Mouse (Mus musculus): ENCODE measurements around the gene Dusp28.
A peak's percentile ranks its signal among the peaks of the same experiment; 100 is the strongest.

The Dusp28 gene

GRCm38 (mm10) chr1:92907632-92908360 lies 1.0 kb downstream of the Dusp28 start:
- DNase-seq (ENCODE audit: low spot score in 2 of 2): no peak

GRCm38 (mm10) chr1:92908664-92909063 lies 1.9 kb downstream of the Dusp28 start:
- no peak for DNase-seq (ENCODE audit: low spot score in 2 of 2)

- peak in 1 of 2 experiments; percentile 28 for DNase-seq (ENCODE audit: low spot score in 2 of 2)
Observed at GRCm38 (mm10) chr1:92909068-92909467, 2.3 kb downstream of the Dusp28 start.

GRCm38 (mm10) chr1:92910239-92910885 lies 3.6 kb downstream of the Dusp28 start, which contains the start of gene Rnpepl1:
TSS of gene Rnpepl1 (plus strand) at chr1:92910783.
- peak; percentile 36 to 61 for DNase-seq (ENCODE audit: low spot score in 2 of 2)

- peak; percentile 11 to 29 for DNase-seq (ENCODE audit: low spot score in 2 of 2)
Observed at GRCm38 (mm10) chr1:92910925-92911720, 4.3 kb downstream of the Dusp28 start.

- no peak for DNase-seq (ENCODE audit: low spot score in 2 of 2)
Observed at GRCm38 (mm10) chr1:92911721-92912138, 4.9 kb downstream of the Dusp28 start.

- DNase-seq (ENCODE audit: low spot score in 2 of 2): no peak
Observed at GRCm38 (mm10) chr1:92912286-92912685, 5.5 kb downstream of the Dusp28 start.

- no peak for DNase-seq (ENCODE audit: low spot score in 2 of 2)
Observed at GRCm38 (mm10) chr1:92914239-92914638, 7.5 kb downstream of the Dusp28 start.

- no peak for DNase-seq (ENCODE audit: low spot score in 2 of 2)
Observed at GRCm38 (mm10) chr1:92914993-92915392, 8.2 kb downstream of the Dusp28 start.

- DNase-seq (ENCODE audit: low spot score in 2 of 2): no peak
Observed at GRCm38 (mm10) chr1:92916725-92917124, 9.9 kb downstream of the Dusp28 start.

- no peak for DNase-seq (ENCODE audit: low spot score in 2 of 2)
Observed at GRCm38 (mm10) chr1:92919151-92919550, 12.4 kb downstream of the Dusp28 start.

- DNase-seq (ENCODE audit: low spot score in 2 of 2): no peak
Observed at GRCm38 (mm10) chr1:92919775-92920174, 13.0 kb downstream of the Dusp28 start.

- DNase-seq (ENCODE audit: low spot score in 2 of 2): no peak
Observed at GRCm38 (mm10) chr1:92920474-92921200, 13.9 kb downstream of the Dusp28 start.

- DNase-seq (ENCODE audit: low spot score in 2 of 2): no peak
Observed at GRCm38 (mm10) chr1:92921496-92921895, 14.7 kb downstream of the Dusp28 start.

GRCm38 (mm10) chr1:92930171-92930706 lies 23.5 kb downstream of the Dusp28 start:
- DNase-seq (ENCODE audit: low spot score in 2 of 2): no peak

GRCm38 (mm10) chr1:92933611-92934010 lies 26.8 kb downstream of the Dusp28 start:
- DNase-seq (ENCODE audit: low spot score in 2 of 2): peak in 1 of 2 experiments; percentile 12

GRCm38 (mm10) chr1:92934182-92934827 lies 27.5 kb downstream of the Dusp28 start, which contains the start of gene Capn10:
TSS of gene Capn10 (plus strand) at chr1:92934376.
- peak; percentile 91 for DNase-seq (ENCODE audit: low spot score in 2 of 2)

- no peak for DNase-seq (ENCODE audit: low spot score in 2 of 2)
Observed at GRCm38 (mm10) chr1:92935054-92935962, 28.5 kb downstream of the Dusp28 start.

GRCm38 (mm10) chr1:92935977-92936376 lies 29.2 kb downstream of the Dusp28 start:
- no peak for DNase-seq (ENCODE audit: low spot score in 2 of 2)

GRCm38 (mm10) chr1:92936467-92936866 lies 29.7 kb downstream of the Dusp28 start:
- DNase-seq (ENCODE audit: low spot score in 2 of 2): no peak

Data from natural killer cell, adult 2 months (primary cell).